Mouse (Mus musculus) megakaryocyte, embryonic 14.5 days (primary cell): Measurements from ENCODE around the gene Ceacam9.

Experiments used
- FLI1 ChIP-seq: IDR thresholded peaks from 2 replicates; pipeline ENCODE4 v1.6.1; 2012; ENCODE audit warnings: low read length, inconsistent platforms, mixed read lengths
- GATA1 ChIP-seq: IDR thresholded peaks from 3 replicates; pipeline ENCODE4 v1.6.1; 2012; ENCODE audit warnings: mixed read lengths, low read length, inconsistent platforms, borderline replicate concordance

- TF ChIP-seq GATA1 (no peak), FLI1 (no peak)
Measured at GRCm38 (mm10) chr7:16738073-16738696, 16.5 kb downstream of the Ceacam9 start, which contains the start of gene Ap2s1.
